In genomic region chr3:142474349-142474983, GRCm38 (mm10) we compare ENCODE assay signal across 8 mouse cellular contexts. TPM values are rescaled to one million over a fixed set of nuclear protein-coding genes. Genes with fewer than 3 reads are reported as not detected.
DNase-seq lines count a peak whose midpoint lies in the region; ATAC-seq lines count a peak whose summit lies in the region.

No protein-coding gene starts in this region.

- H3K9ac ChIP-seq in midbrain, embryonic 16.5 days (ENCODE audit: low read depth, low read length) = no peak overlapping the region
- no peak overlapping the region for H3K9ac ChIP-seq in limb, embryonic 13.5 days
- H3K9ac ChIP-seq in neural tube, embryonic 13.5 days = no peak overlapping the region

- ATAC-seq in midbrain, embryonic 16.5 days = no peak; the same call in 1 of the 2 replicates
- ATAC-seq in activated CD4-positive, CD25-positive, alpha-beta regulatory T cell, adult 4 months = peak; percentile 72
- ATAC-seq in granulocyte monocyte progenitor cell, adult 5-6 weeks (replicated peaks; ENCODE audit: poor library complexity, severe bottlenecking) = peak; percentile 55
- peak; percentile 38; the same call in 1 of the 2 replicates for ATAC-seq in limb, embryonic 13.5 days (ENCODE audit: low FRiP score, low read depth)
- ATAC-seq in neural tube, embryonic 13.5 days (ENCODE audit: low read depth) = no peak

- DNase-seq in midbrain, embryonic 10.5 days (ENCODE audit: low spot score) = peak; percentile 28
- no peak for DNase-seq in right cerebral cortex, postnatal 4 days
- no peak for DNase-seq in right cerebral cortex, postnatal 10 days (ENCODE audit: low spot score in 2 of 2)

- H3K4me3 ChIP-seq in midbrain, embryonic 10.5 days = no peak overlapping the region
- no peak overlapping the region for H3K4me3 ChIP-seq in midbrain, embryonic 16.5 days (ENCODE audit: low read depth, low read length)
- H3K4me3 ChIP-seq in limb, embryonic 13.5 days = 0 out of 2 replicates have a peak overlapping the region, but pooled peaks have one; percentile 4
- no peak overlapping the region for H3K4me3 ChIP-seq in neural tube, embryonic 13.5 days

- H3K9me3 ChIP-seq in midbrain, embryonic 10.5 days (replicated peaks) = no peaks in the 10 kb centered on the region
- no peaks in the 10 kb centered on the region for H3K9me3 ChIP-seq in midbrain, embryonic 16.5 days (replicated peaks; ENCODE audit: control insufficient read depth, low read length, poor library complexity, severe bottlenecking)
- H3K9me3 ChIP-seq in limb, embryonic 13.5 days = no peaks in the 10 kb centered on the region
- no peaks in the 10 kb centered on the region for H3K9me3 ChIP-seq in neural tube, embryonic 13.5 days

- H3K4me1 ChIP-seq in midbrain, embryonic 10.5 days = no peaks in the 10 kb centered on the region
- H3K4me1 ChIP-seq in midbrain, embryonic 16.5 days (ENCODE audit: control insufficient read depth, insufficient read depth, low read length) = no peaks in the 10 kb centered on the region
- peaks cover 6% of the 10 kb centered on the region; the same call in 1 of the 2 replicates for H3K4me1 ChIP-seq in limb, embryonic 13.5 days
- H3K4me1 ChIP-seq in neural tube, embryonic 13.5 days (replicated peaks) = no peaks in the 10 kb centered on the region

- no peaks in the 10 kb centered on the region for H3K36me3 ChIP-seq in midbrain, embryonic 10.5 days
- no peaks in the 10 kb centered on the region for H3K36me3 ChIP-seq in midbrain, embryonic 16.5 days (ENCODE audit: control insufficient read depth, insufficient read depth, low read length)
- H3K36me3 ChIP-seq in limb, embryonic 13.5 days = no peaks in the 10 kb centered on the region
- no peaks in the 10 kb centered on the region for H3K36me3 ChIP-seq in neural tube, embryonic 13.5 days

- no peaks in the 10 kb centered on the region for H3K27me3 ChIP-seq in midbrain, embryonic 10.5 days (ENCODE audit: low read depth, poor library complexity, severe bottlenecking)
- no peaks in the 10 kb centered on the region for H3K27me3 ChIP-seq in midbrain, embryonic 16.5 days (ENCODE audit: control insufficient read depth, insufficient read depth, low read depth, low read length)
- peaks cover 42% of the 10 kb centered on the region for H3K27me3 ChIP-seq in limb, embryonic 13.5 days
- no peaks in the 10 kb centered on the region for H3K27me3 ChIP-seq in neural tube, embryonic 13.5 days

- H3K27ac ChIP-seq in midbrain, embryonic 10.5 days (replicated peaks) = no peak overlapping the region
- H3K27ac ChIP-seq in midbrain, embryonic 16.5 days (ENCODE audit: low read length) = no peak overlapping the region
- no peak overlapping the region for H3K27ac ChIP-seq in limb, embryonic 13.5 days
- no peak overlapping the region for H3K27ac ChIP-seq in neural tube, embryonic 13.5 days (replicated peaks)

- WGBS in midbrain, embryonic 10.5 days = 33% methylated on average over 11 of the region's 11 CpGs
- 27% methylated on average over 11 of the region's 11 CpGs for WGBS in midbrain, embryonic 16.5 days
- WGBS in limb, embryonic 13.5 days = 14% methylated on average over 10 of the region's 11 CpGs
- WGBS in neural tube, embryonic 13.5 days = 23% methylated on average over 11 of the region's 11 CpGs

- no peak overlapping the region for H3K4me2 ChIP-seq in midbrain, embryonic 16.5 days (ENCODE audit: low read length)
- H3K4me2 ChIP-seq in limb, embryonic 13.5 days (replicated peaks) = peak overlapping the region; percentile 43
- 0 out of 2 replicates have a peak overlapping the region, but pooled peaks have one; percentile 22 for H3K4me2 ChIP-seq in neural tube, embryonic 13.5 days

RNA-seq across cellular contexts. Expression of gene Gbp5, which starts 19.3 kb away (rescaled TPM):
- polyA plus RNA-seq in midbrain, embryonic 10.5 days (2016; fragmentation: Nextera tagmentation; extraction: Ambion mirVana) = not detected in 2 replicates
- 0.19 and 0.20 TPM in 2 replicates for polyA plus RNA-seq in midbrain, embryonic 16.5 days (2015; fragmentation: Nextera tagmentation; extraction: Ambion mirVana)
- polyA plus RNA-seq in activated CD4-positive, CD25-positive, alpha-beta regulatory T cell, adult 4 months (2017; shearing (Covaris generic)) = 10 to 100 TPM; 10.1 to 14.4 TPM
- 5.2 and 11.1 TPM in 2 replicates for total RNA-seq in granulocyte monocyte progenitor cell, adult 5-6 weeks (2014; fragmentation: Nextera tagmentation)
- total RNA-seq in granulocyte monocyte progenitor cell, adult 5-6 weeks (2017) = 9.4 and 11.3 TPM in 2 replicates
- polyA plus RNA-seq in limb, embryonic 13.5 days (2015; fragmentation: Nextera tagmentation; extraction: Ambion mirVana) = 0.05 TPM in 1 of 2 replicates, not detected in the other
- polyA plus RNA-seq in neural tube, embryonic 13.5 days (2015; fragmentation: Nextera tagmentation; extraction: Ambion mirVana) = 0.07 and 0.14 TPM in 2 replicates

RNA-seq across cellular contexts. Expression of gene Gbp7, which starts 55.7 kb away (rescaled TPM):
- 0.88 and 1.8 TPM in 2 replicates for polyA plus RNA-seq in midbrain, embryonic 10.5 days (2016; fragmentation: Nextera tagmentation; extraction: Ambion mirVana)
- 1.9 and 2.1 TPM in 2 replicates for polyA plus RNA-seq in midbrain, embryonic 16.5 days (2015; fragmentation: Nextera tagmentation; extraction: Ambion mirVana)
- 100 to 1,000 TPM; 226 to 256 TPM for polyA plus RNA-seq in activated CD4-positive, CD25-positive, alpha-beta regulatory T cell, adult 4 months (2017; shearing (Covaris generic))
- total RNA-seq in granulocyte monocyte progenitor cell, adult 5-6 weeks (2014; fragmentation: Nextera tagmentation) = 14.2 and 25.7 TPM in 2 replicates
- total RNA-seq in granulocyte monocyte progenitor cell, adult 5-6 weeks (2017) = 24.3 and 27.4 TPM in 2 replicates
- 1.7 and 2.0 TPM in 2 replicates for polyA plus RNA-seq in limb, embryonic 13.5 days (2015; fragmentation: Nextera tagmentation; extraction: Ambion mirVana)
- polyA plus RNA-seq in neural tube, embryonic 13.5 days (2015; fragmentation: Nextera tagmentation; extraction: Ambion mirVana) = 1.8 and 2.6 TPM in 2 replicates

Comparison
In these comparisons a context has a peak if more than half of its experiments do, and no peak if none do; other contexts are left out.
1. ATAC-seq: peak in activated CD4-positive, CD25-positive, alpha-beta regulatory T cell, adult 4 months (single experiment), granulocyte monocyte progenitor cell, adult 5-6 weeks (single experiment) and limb, embryonic 13.5 days (single experiment); none in midbrain, embryonic 16.5 days (single experiment) and neural tube, embryonic 13.5 days (single experiment).
2. RNA of gene Gbp7, which starts 55.7 kb away (polyA plus RNA-seq): 226 to 256 TPM in activated CD4-positive, CD25-positive, alpha-beta regulatory T cell, adult 4 months; 1.9 to 2.1 TPM in midbrain, embryonic 16.5 days, 1.8 to 2.6 TPM in neural tube, embryonic 13.5 days, 1.7 to 2.0 TPM in limb, embryonic 13.5 days and 0.88 to 1.8 TPM in midbrain, embryonic 10.5 days; every median in the first group is over 10 times any median in the second.